Mouse (Mus musculus) G1E (cell line): ENCODE data around the gene Acot5. TPM values are rescaled to one million over a fixed set of nuclear protein-coding genes. Genes with fewer than 3 reads are reported as not detected.
A peak's percentile ranks its signal among the peaks of the same experiment; 100 is the strongest.
"Not testable (repeated sequence)": the region's sequence is repeated elsewhere in the genome, so short reads cannot be mapped to it uniquely, and the experiment has no call there.

ENCODE experiments used
- ATAC-seq: 2 replicates; pipeline ENCODE4 v1.8.0; 2016; ENCODE audit warnings: mild to moderate bottlenecking; ENCODE audit not compliant: insufficient number of reproducible peaks, poor library complexity, low FRiP score, severe bottlenecking; ENCODE audit errors: extremely low read depth
- DNase-seq: peaks from one replicate; pipeline ENCODE4 v3.0.0; 2012; ENCODE audit warnings: low spot score
- H3K27me3 ChIP-seq: 2 replicates; pipeline ENCODE4 v1.6.1; 2012; ENCODE audit warnings: mild to moderate bottlenecking, low read length, inconsistent platforms; ENCODE audit not compliant: insufficient read depth
- H3K36me3 ChIP-seq: replicated peaks from 2 replicates; pipeline ENCODE3; 2012; ENCODE audit warnings: mild to moderate bottlenecking, inconsistent platforms
- H3K4me1 ChIP-seq: 2 replicates; pipeline ENCODE4 v1.6.1; 2012; ENCODE audit warnings: low read depth, low read length, inconsistent platforms, mixed read lengths; ENCODE audit not compliant: insufficient read depth
- H3K4me3 ChIP-seq: 2 replicates; pipeline ENCODE4 v1.5.1; 2012; ENCODE audit warnings: low read depth, mild to moderate bottlenecking, inconsistent platforms, low read length, moderate library complexity, mixed read lengths
- H3K9me3 ChIP-seq: replicated peaks from 2 replicates; pipeline ENCODE4 v1.6.1; 2012; ENCODE audit warnings: inconsistent platforms
- CTCF ChIP-seq: IDR thresholded peaks from 2 replicates; pipeline ENCODE4 v1.5.1; 2012; ENCODE audit warnings: low read depth, low read length, inconsistent platforms, mixed read lengths
- GATA1 ChIP-seq: IDR thresholded peaks from 2 replicates; pipeline ENCODE4 v1.6.1; 2012; ENCODE audit warnings: borderline replicate concordance, low read length, inconsistent platforms, mixed read lengths
- GATA2 ChIP-seq: IDR thresholded peaks from 2 replicates; pipeline ENCODE4 v1.6.1; 2012; ENCODE audit warnings: low read depth, low read length, inconsistent platforms, borderline replicate concordance
- POLR2AphosphoS5 ChIP-seq: IDR thresholded peaks from 2 replicates; pipeline ENCODE4 v1.6.1; 2012; ENCODE audit warnings: low read depth, low read length, inconsistent platforms; ENCODE audit not compliant: insufficient replicate concordance
- TAL1 ChIP-seq: conservative IDR thresholded peaks from 2 replicates; pipeline ENCODE4 v1.6.1; 2012; ENCODE audit warnings: low read depth, low read length, inconsistent platforms, mixed read lengths
- polyA plus RNA-seq: library from polyadenylated mRNA; stranded (reverse); fragments of >175 nt; gene quantifications from 2 replicates; pipeline ENCODE4 v1.2.3, GENCODE M21; 2012
- total RNA-seq, 2 experiments: library from RNA; stranded (forward) in 1 of 2; stranded (reverse) in 1 of 2; fragments of 200-1000 nt in 1 of 2; fragments of >200 nt in 1 of 2; fragmentation: Nextera tagmentation in 1 of 2; gene quantifications; 2 replicates each; pipeline ENCODE4 v1.2.3; 2014 to 2017

Acot5 gene
- total and polyA plus RNA-seq, 3 experiments, result not detected

GRCm38 (mm10) chr12:84044045-84044444 is 25.1 kb upstream of the Acot5 start:
- ATAC-seq (no peak), DNase-seq (no peak)
- H3K27me3 ChIP-seq, result peaks cover 27% of the 10 kb centered on the region
- TF ChIP-seq GATA1 (no peak), GATA2 (no peak), CTCF (no peak), POLR2AphosphoS5 (no peak), TAL1 (no peak)
- H3K4me1 ChIP-seq, result peaks cover 6% of the 10 kb centered on the region
- H3K4me3 ChIP-seq, result no peak overlapping the region
- peaks cover 13% of the 10 kb centered on the region for H3K9me3 ChIP-seq
- H3K36me3 ChIP-seq, result no peaks in the 10 kb centered on the region

- DNase-seq, result no peak
- peaks cover 27% of the 10 kb centered on the region for H3K27me3 ChIP-seq
- no peak for TF ChIP-seq CTCF
- TF ChIP-seq GATA2, result no peak
- no peak for TF ChIP-seq POLR2AphosphoS5
- TF ChIP-seq GATA1, result no peak
- TF ChIP-seq TAL1, result no peak
Observed at GRCm38 (mm10) chr12:84046906-84047305, 22.2 kb upstream of the Acot5 start.

DNA sequence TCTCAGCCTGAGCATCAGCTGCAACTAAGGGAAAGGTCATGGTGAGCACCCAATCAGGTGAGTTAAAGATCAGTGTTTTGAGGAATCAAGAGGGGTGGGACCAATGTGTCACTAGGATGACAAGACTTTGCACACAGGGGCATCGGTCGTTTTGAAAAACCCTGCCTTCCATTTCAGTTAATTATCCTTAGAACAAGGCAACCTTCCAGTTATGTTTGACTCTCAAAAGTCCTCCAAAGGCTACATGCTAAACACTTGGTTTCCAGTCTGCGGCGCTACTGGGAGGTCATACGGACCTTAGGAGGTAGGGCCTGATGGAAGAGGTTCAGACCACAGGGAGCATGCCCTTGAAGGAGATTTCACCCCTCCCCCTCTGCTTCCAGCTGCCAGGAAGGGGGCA is 18.4 kb upstream of the Acot5 start:
- Histone ChIP-seq H3K27me3 (peaks cover 31% of the 10 kb centered on the region), H3K4me1 (peaks cover 10% of the 10 kb centered on the region), H3K9me3 (peaks cover 12% of the 10 kb centered on the region)
- DNase-seq, H3K4me3 ChIP-seq, H3K36me3 ChIP-seq: not testable (repeated sequence)
- ATAC-seq, result peak; percentile 34; the same call in 1 of the 2 replicates

More at GRCm38 (mm10) chr12:84046906-84047305, 22.2 kb upstream of the Acot5 start:
- H3K9me3 ChIP-seq, result peaks cover 6% of the 10 kb centered on the region
- no peaks in the 10 kb centered on the region for H3K36me3 ChIP-seq
- H3K4me3 ChIP-seq, result no peak overlapping the region
- no peak for ATAC-seq
- peaks cover 2% of the 10 kb centered on the region for H3K4me1 ChIP-seq

DNA sequence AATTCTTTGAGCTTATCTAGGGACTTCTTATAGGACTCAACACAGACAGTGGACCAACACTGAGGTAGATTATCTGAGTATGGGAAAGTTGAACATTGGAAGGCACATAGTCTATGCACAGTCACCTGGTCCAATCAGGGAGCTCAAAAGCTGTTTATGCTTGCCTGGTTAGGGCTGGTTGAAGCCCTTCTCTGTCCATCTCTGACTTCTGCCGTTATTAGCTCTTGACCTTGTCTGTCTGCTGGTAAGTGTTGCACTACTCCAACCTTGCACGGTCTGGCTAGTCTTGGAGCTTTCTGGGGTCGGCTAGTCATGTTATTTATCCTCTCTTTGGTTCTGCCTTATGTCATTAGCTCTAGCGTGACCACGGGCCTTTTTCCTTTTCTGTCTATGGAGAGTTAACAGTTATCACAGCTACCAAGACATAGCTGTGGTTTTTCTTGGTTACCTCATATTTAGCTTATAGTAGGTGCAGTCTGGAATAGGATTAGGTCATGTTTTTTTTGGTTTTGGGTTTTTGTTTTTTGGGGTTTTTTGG is 17.1 kb upstream of the Acot5 start, which contains the start of gene Acot3:
Gene Acot3 (plus strand): TSS at position 208 of the 538 bp plus-strand sequence.
- Histone ChIP-seq H3K4me1 (peaks cover 10% of the 10 kb centered on the region), H3K9me3 (peaks cover 12% of the 10 kb centered on the region), H3K4me3 (no peak within 1 kb of the TSS), H3K27me3 (peaks cover 35% of the 10 kb centered on the region), H3K36me3 (no peaks in the 10 kb centered on the region)
- TF ChIP-seq TAL1 (no peak), CTCF (no peak), GATA2 (no peak), GATA1 (no peak), POLR2AphosphoS5 (no peak)
- ATAC-seq, result no peak
- no peak for DNase-seq

- TF ChIP-seq POLR2AphosphoS5, result no peak
- TF ChIP-seq CTCF, result no peak
- TF ChIP-seq GATA1, result no peak
- no peak for TF ChIP-seq GATA2
- TF ChIP-seq TAL1, result no peak
- H3K4me1 ChIP-seq, result peaks cover 10% of the 10 kb centered on the region
- DNase-seq (no peak), ATAC-seq (no peak)
- H3K9me3 ChIP-seq, result peaks cover 12% of the 10 kb centered on the region
- H3K36me3 ChIP-seq, result no peaks in the 10 kb centered on the region
- H3K4me3 ChIP-seq, result no peak overlapping the region
- peaks cover 37% of the 10 kb centered on the region for H3K27me3 ChIP-seq
Observed at GRCm38 (mm10) chr12:84052609-84053008, 16.5 kb upstream of the Acot5 start.

DNA sequence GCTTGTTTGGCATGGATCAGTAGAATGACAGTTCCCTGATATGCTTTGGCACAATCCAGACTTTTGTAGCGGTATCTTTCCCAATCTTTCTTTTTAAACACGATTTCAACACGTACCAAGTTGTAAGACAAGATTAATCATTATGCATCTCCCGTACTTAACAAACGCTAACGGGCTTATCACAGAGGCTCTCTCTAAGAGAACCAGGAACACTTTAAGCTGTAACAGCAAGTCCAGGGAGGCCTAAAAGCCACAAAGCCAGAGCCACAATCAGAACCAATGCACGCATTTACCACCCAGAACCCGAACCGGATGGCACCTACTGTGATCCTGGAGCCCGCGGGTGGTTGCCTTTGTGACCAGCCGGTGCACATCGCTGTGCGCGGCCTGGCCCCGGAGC is 16.0 kb upstream of the Acot5 start:
- H3K4me1 ChIP-seq, result peaks cover 10% of the 10 kb centered on the region
- DNase-seq, result no peak
- H3K9me3 ChIP-seq, result peaks cover 10% of the 10 kb centered on the region
- ATAC-seq, result no peak
- TF ChIP-seq POLR2AphosphoS5, result no peak
- no peak for TF ChIP-seq CTCF
- TF ChIP-seq GATA1, result no peak
- TF ChIP-seq TAL1, result no peak
- no peak for TF ChIP-seq GATA2
- H3K36me3 ChIP-seq, result no peaks in the 10 kb centered on the region
- H3K4me3 ChIP-seq, result no peak overlapping the region
- H3K27me3 ChIP-seq, result peaks cover 39% of the 10 kb centered on the region

- no peaks in the 10 kb centered on the region for H3K36me3 ChIP-seq
- peaks cover 43% of the 10 kb centered on the region for H3K27me3 ChIP-seq
- no peak overlapping the region for H3K4me3 ChIP-seq
- peaks cover 10% of the 10 kb centered on the region for H3K4me1 ChIP-seq
- TF ChIP-seq POLR2AphosphoS5 (no peak), CTCF (no peak), TAL1 (no peak), GATA1 (no peak), GATA2 (no peak)
- no peak for DNase-seq
- no peak for ATAC-seq
- H3K9me3 ChIP-seq, result peaks cover 6% of the 10 kb centered on the region
Observed at GRCm38 (mm10) chr12:84053679-84054391, 15.3 kb upstream of the Acot5 start.
